Mouse (Mus musculus) brain, embryonic 14.5 days (tissue): ENCODE measurements around the gene Rita1. TPM values are rescaled to one million over a fixed set of nuclear protein-coding genes. Genes with fewer than 3 reads are reported as not detected.

Experiments used
- DNase-seq: peaks from one replicate; pipeline ENCODE4 v3.0.0-alpha.2; 2011; ENCODE audit warnings: low read depth
- CTCF ChIP-seq: fragments of 200-500 bp; IDR thresholded peaks from 2 replicates; pipeline ENCODE4 v1.5.1; 2012; ENCODE audit warnings: inconsistent platforms, mild to moderate bottlenecking, moderate library complexity, borderline replicate concordance; ENCODE audit not compliant: insufficient read depth, insufficient read length; ENCODE audit errors: extremely low read depth
- POLR2A ChIP-seq: fragments of 200-500 bp; IDR thresholded peaks from 2 replicates; pipeline ENCODE4 v1.6.1; 2012; ENCODE audit warnings: mild to moderate bottlenecking, inconsistent platforms, borderline replicate concordance; ENCODE audit not compliant: poor library complexity, insufficient read depth, insufficient read length, severe bottlenecking; ENCODE audit errors: extremely low read depth
- polyA plus RNA-seq: library from polyadenylated mRNA; depleted of rRNA; stranded (reverse); fragments of >200 nt; gene quantifications from 2 replicates; pipeline ENCODE4 v1.2.3, GENCODE M21; 2012

Gene Rita1
- polyA plus RNA-seq, 1 experiment, result 32.8 TPM

GRCm38 (mm10) chr5:120566681-120567252, 45.6 kb downstream of the Rita1 start:
- TF ChIP-seq CTCF (no peak), POLR2A (no peak)
- DNase-seq, result no peak

GRCm38 (mm10) chr5:120566101-120566500, 46.3 kb downstream of the Rita1 start:
- DNase-seq, result peak; percentile 98
- TF ChIP-seq CTCF, result no peak
- TF ChIP-seq POLR2A, result no peak

- no peak for DNase-seq
- no peak for TF ChIP-seq POLR2A
- no peak for TF ChIP-seq CTCF
Measured at GRCm38 (mm10) chr5:120565171-120565905, 47.1 kb downstream of the Rita1 start.

- no peak for DNase-seq
- TF ChIP-seq CTCF (no peak), POLR2A (no peak)
Measured at GRCm38 (mm10) chr5:120563914-120564311, 48.5 kb downstream of the Rita1 start.

- DNase-seq, result no peak
- TF ChIP-seq POLR2A, result no peak
- TF ChIP-seq CTCF, result no peak
Measured at GRCm38 (mm10) chr5:120562956-120563913, 49.2 kb downstream of the Rita1 start.

GRCm38 (mm10) chr5:120560616-120561311, 51.6 kb downstream of the Rita1 start:
- TF ChIP-seq POLR2A (no peak), CTCF (no peak)
- DNase-seq, result peak; percentile 71

GRCm38 (mm10) chr5:120560129-120560615, 52.2 kb downstream of the Rita1 start:
- no peak for DNase-seq
- no peak for TF ChIP-seq POLR2A
- TF ChIP-seq CTCF, result no peak

- TF ChIP-seq POLR2A (no peak), CTCF (no peak)
- DNase-seq, result no peak
Measured at GRCm38 (mm10) chr5:120558762-120559161, 53.6 kb downstream of the Rita1 start.

GRCm38 (mm10) chr5:120558041-120558440, 54.3 kb downstream of the Rita1 start:
- DNase-seq, result no peak
- TF ChIP-seq POLR2A (no peak), CTCF (no peak)

- TF ChIP-seq POLR2A (no peak), CTCF (no peak)
- DNase-seq, result no peak
Measured at GRCm38 (mm10) chr5:120555871-120556270, 56.5 kb downstream of the Rita1 start.

- no peak for TF ChIP-seq POLR2A
- TF ChIP-seq CTCF, result no peak
- DNase-seq, result no peak
Measured at GRCm38 (mm10) chr5:120550673-120551072, 61.7 kb downstream of the Rita1 start.

- DNase-seq, result no peak
- TF ChIP-seq CTCF (no peak), POLR2A (no peak)
Measured at GRCm38 (mm10) chr5:120550137-120550536, 62.3 kb downstream of the Rita1 start.
